Mouse (Mus musculus): Measurements from ENCODE around the gene Vmn2r8. TPM values are rescaled to one million over a fixed set of nuclear protein-coding genes. Genes with fewer than 3 reads are reported as not detected.
"Not testable (repeated sequence)": the region's sequence is repeated elsewhere in the genome, so short reads cannot be mapped to it uniquely, and the experiment has no call there.

Gene Vmn2r8
- polyA plus RNA-seq, 1 experiment: 0.01 TPM

- H3K36me3 ChIP-seq (ENCODE audit: control insufficient read depth, insufficient read depth, low read length): no peaks in the 10 kb centered on the region
- peak within 1 kb of the TSS; percentile 86 for H3K4me3 ChIP-seq (ENCODE audit: control insufficient read depth, low read depth, low read length)
- H3K27ac ChIP-seq (ENCODE audit: control insufficient read depth, insufficient read depth, low read depth, low read length): peak within 1 kb of the TSS; percentile 76
- H3K4me1 ChIP-seq (ENCODE audit: control insufficient read depth, insufficient read depth, low read length): no peaks in the 10 kb centered on the region; the same call in 1 of the 2 replicates
- TF ChIP-seq CTCF (IDR thresholded peaks at IDR 0.05; ENCODE audit: control insufficient read depth, insufficient read depth, insufficient replicate concordance, low read depth, low read length) (no peak), POLR2A (IDR thresholded peaks at IDR 0.05; ENCODE audit: control insufficient read depth, low read depth, low read length) (peak; percentile 94)
- no peaks in the 10 kb centered on the region for H3K27me3 ChIP-seq (ENCODE audit: control insufficient read depth, insufficient read depth, low read length)
These were observed 33.9 kb downstream of the Vmn2r8 start, which contains the start of gene Rnf212 for GRCm38 (mm10) chr5:108774630-108775306. Gene Rnf212, minus strand, starts transcription at chr5:108774982.

- Histone ChIP-seq H3K27ac (ENCODE audit: control insufficient read depth, insufficient read depth, low read depth, low read length) (no peak overlapping the region), H3K36me3 (ENCODE audit: control insufficient read depth, insufficient read depth, low read length) (no peaks in the 10 kb centered on the region), H3K27me3 (ENCODE audit: control insufficient read depth, insufficient read depth, low read length) (no peaks in the 10 kb centered on the region), H3K4me1 (ENCODE audit: control insufficient read depth, insufficient read depth, low read length) (no peaks in the 10 kb centered on the region), H3K4me3 (ENCODE audit: control insufficient read depth, low read depth, low read length) (no peak overlapping the region)
- TF ChIP-seq CTCF (IDR thresholded peaks at IDR 0.05; ENCODE audit: control insufficient read depth, insufficient read depth, insufficient replicate concordance, low read depth, low read length) (no peak), POLR2A (IDR thresholded peaks at IDR 0.05; ENCODE audit: control insufficient read depth, low read depth, low read length) (no peak)
These were observed 48.6 kb downstream of the Vmn2r8 start for GRCm38 (mm10) chr5:108760002-108760401.

- Histone ChIP-seq H3K36me3 (ENCODE audit: control insufficient read depth, insufficient read depth, low read length) (no peaks in the 10 kb centered on the region), H3K27me3 (ENCODE audit: control insufficient read depth, insufficient read depth, low read length) (no peaks in the 10 kb centered on the region), H3K27ac (ENCODE audit: control insufficient read depth, insufficient read depth, low read depth, low read length) (no peak overlapping the region), H3K4me1 (ENCODE audit: control insufficient read depth, insufficient read depth, low read length) (no peaks in the 10 kb centered on the region), H3K4me3 (ENCODE audit: control insufficient read depth, low read depth, low read length) (no peak overlapping the region)
- TF ChIP-seq CTCF (IDR thresholded peaks at IDR 0.05; ENCODE audit: control insufficient read depth, insufficient read depth, insufficient replicate concordance, low read depth, low read length): no peak
- no peak for TF ChIP-seq POLR2A (IDR thresholded peaks at IDR 0.05; ENCODE audit: control insufficient read depth, low read depth, low read length)
These were observed 50.3 kb downstream of the Vmn2r8 start for GRCm38 (mm10) chr5:108758396-108758795.

GRCm38 (mm10) chr5:108751258-108751657, 57.4 kb downstream of the Vmn2r8 start:
- not testable (repeated sequence) for H3K4me1 ChIP-seq (ENCODE audit: control insufficient read depth, insufficient read depth, low read length); H3K4me3 ChIP-seq (ENCODE audit: control insufficient read depth, low read depth, low read length); H3K27ac ChIP-seq (ENCODE audit: control insufficient read depth, insufficient read depth, low read depth, low read length); H3K36me3 ChIP-seq (ENCODE audit: control insufficient read depth, insufficient read depth, low read length); H3K27me3 ChIP-seq (ENCODE audit: control insufficient read depth, insufficient read depth, low read length)

- H3K27ac ChIP-seq (ENCODE audit: control insufficient read depth, insufficient read depth, low read depth, low read length): no peak overlapping the region
- no peaks in the 10 kb centered on the region for H3K36me3 ChIP-seq (ENCODE audit: control insufficient read depth, insufficient read depth, low read length)
- no peaks in the 10 kb centered on the region for H3K4me1 ChIP-seq (ENCODE audit: control insufficient read depth, insufficient read depth, low read length)
- no peak overlapping the region for H3K4me3 ChIP-seq (ENCODE audit: control insufficient read depth, low read depth, low read length)
- H3K27me3 ChIP-seq (ENCODE audit: control insufficient read depth, insufficient read depth, low read length): no peaks in the 10 kb centered on the region
- TF ChIP-seq CTCF (IDR thresholded peaks at IDR 0.05; ENCODE audit: control insufficient read depth, insufficient read depth, insufficient replicate concordance, low read depth, low read length) (no peak), POLR2A (IDR thresholded peaks at IDR 0.05; ENCODE audit: control insufficient read depth, low read depth, low read length) (no peak)
These were observed 58.1 kb downstream of the Vmn2r8 start for GRCm38 (mm10) chr5:108750328-108751210.

GRCm38 (mm10) chr5:108744629-108745028, 64.0 kb downstream of the Vmn2r8 start:
- Histone ChIP-seq H3K36me3 (ENCODE audit: control insufficient read depth, insufficient read depth, low read length) (no peaks in the 10 kb centered on the region), H3K4me1 (ENCODE audit: control insufficient read depth, insufficient read depth, low read length) (no peaks in the 10 kb centered on the region), H3K27ac (ENCODE audit: control insufficient read depth, insufficient read depth, low read depth, low read length) (no peak overlapping the region), H3K4me3 (ENCODE audit: control insufficient read depth, low read depth, low read length) (no peak overlapping the region), H3K27me3 (ENCODE audit: control insufficient read depth, insufficient read depth, low read length) (no peaks in the 10 kb centered on the region)
- TF ChIP-seq CTCF (IDR thresholded peaks at IDR 0.05; ENCODE audit: control insufficient read depth, insufficient read depth, insufficient replicate concordance, low read depth, low read length): no peak
- TF ChIP-seq POLR2A (IDR thresholded peaks at IDR 0.05; ENCODE audit: control insufficient read depth, low read depth, low read length): no peak

- Histone ChIP-seq H3K27ac (ENCODE audit: control insufficient read depth, insufficient read depth, low read depth, low read length) (no peak overlapping the region), H3K4me3 (ENCODE audit: control insufficient read depth, low read depth, low read length) (no peak overlapping the region), H3K36me3 (ENCODE audit: control insufficient read depth, insufficient read depth, low read length) (no peaks in the 10 kb centered on the region), H3K4me1 (ENCODE audit: control insufficient read depth, insufficient read depth, low read length) (no peaks in the 10 kb centered on the region), H3K27me3 (ENCODE audit: control insufficient read depth, insufficient read depth, low read length) (no peaks in the 10 kb centered on the region)
- TF ChIP-seq CTCF (IDR thresholded peaks at IDR 0.05; ENCODE audit: control insufficient read depth, insufficient read depth, insufficient replicate concordance, low read depth, low read length) (no peak), POLR2A (IDR thresholded peaks at IDR 0.05; ENCODE audit: control insufficient read depth, low read depth, low read length) (no peak)
These were observed 64.8 kb downstream of the Vmn2r8 start for GRCm38 (mm10) chr5:108743856-108744255.
